Comparison of ENCODE assay signal across 8 mouse cellular contexts in genomic region chr15:100460942-100461341, GRCm38 (mm10). TPM values are rescaled to one million over a fixed set of nuclear protein-coding genes. Genes with fewer than 3 reads are reported as not detected.
DNase-seq lines count a peak whose midpoint lies in the region; ATAC-seq and TF ChIP-seq lines count a peak whose summit lies in the region.
"Had no signal": no experiment of that assay in that cellular context is flagged by ENCODE, and none has a peak within 500 bp of the region (broad histone marks: within the 10 kb centered on the region; RNA-seq: fewer than 3 reads in every experiment).

No protein-coding gene starts in this region.

- no peaks in the 10 kb centered on the region for H3K27me3 ChIP-seq in MEL (ENCODE audit: control insufficient read depth in 1 of 2, insufficient read depth in 2 of 2, low read length in 2 of 2)
- no peaks in the 10 kb centered on the region for H3K27me3 ChIP-seq in hindbrain, embryonic 11.5 days (ENCODE audit: control insufficient read depth, insufficient read depth, low read length)
- peaks cover 11% of the 10 kb centered on the region for H3K27me3 ChIP-seq in limb, embryonic 13.5 days

- DNase-seq in MEL (ENCODE audit: low read depth, low spot score) = peak; percentile 95
- DNase-seq in hindbrain, embryonic 11.5 days (ENCODE audit: low spot score) = peak; percentile 54
- DNase-seq in natural killer cell, adult 2 months (ENCODE audit: low spot score in 2 of 2) = peak; percentile 27 to 31
- no peak for DNase-seq in layer of hippocampus, adult 8-10 months (ENCODE audit: low spot score in 2 of 2)
- no peak for DNase-seq in cerebellum, postnatal 25 days

- no peaks in the 10 kb centered on the region for H3K9me3 ChIP-seq in MEL (replicated peaks; ENCODE audit: insufficient read depth, low read length)
- H3K9me3 ChIP-seq in hindbrain, embryonic 11.5 days (ENCODE audit: control insufficient read depth, low read length) = no peaks in the 10 kb centered on the region
- H3K9me3 ChIP-seq in limb, embryonic 13.5 days = no peaks in the 10 kb centered on the region

- TF ChIP-seq CTCF in MEL (IDR thresholded peaks at IDR 0.05 in 2 of 3, conservative IDR thresholded peaks at IDR 0.05 in 1 of 3; ENCODE audit: control insufficient read depth in 1 of 3, insufficient read depth in 1 of 3, low read depth in 2 of 3, low read length in 3 of 3, poor library complexity in 1 of 3, severe bottlenecking in 1 of 3) = no peak
- no peak for TF ChIP-seq CTCF in bone marrow, adult 2 months (IDR thresholded peaks at IDR 0.05; ENCODE audit: control insufficient read depth, insufficient read depth, low read length)

- TF ChIP-seq EP300 in MEL (IDR thresholded peaks at IDR 0.05; ENCODE audit: low read depth in 1 of 2, low read length in 2 of 2) = no peak

- peaks cover 0 to 2% of the 10 kb centered on the region in 2 experiments; a peak in 1 of 4 replicates for H3K36me3 ChIP-seq in MEL (ENCODE audit: control insufficient read depth in 1 of 2, insufficient read depth in 2 of 2, low read length in 2 of 2)
- no peaks in the 10 kb centered on the region for H3K36me3 ChIP-seq in hindbrain, embryonic 11.5 days (ENCODE audit: control insufficient read depth, insufficient read depth, low read length)
- no peaks in the 10 kb centered on the region for H3K36me3 ChIP-seq in limb, embryonic 13.5 days

- peak; percentile 33; the same call in 1 of the 2 replicates for ATAC-seq in hindbrain, embryonic 11.5 days (ENCODE audit: low FRiP score)
- ATAC-seq in limb, embryonic 13.5 days (ENCODE audit: low FRiP score, low read depth) = no peak

- WGBS in bone marrow, adult 2 months = 7% methylated on average over 12 of the region's 12 CpGs
- 11% methylated on average over 12 of the region's 12 CpGs for WGBS in hindbrain, embryonic 11.5 days
- WGBS in limb, embryonic 13.5 days = 11% methylated on average over 12 of the region's 12 CpGs

- no peak overlapping the region for H3K4me2 ChIP-seq in hindbrain, embryonic 11.5 days (replicated peaks; ENCODE audit: low read depth, low read length)
- H3K4me2 ChIP-seq in limb, embryonic 13.5 days (replicated peaks) = peak overlapping the region; percentile 43

- no peaks in the 10 kb centered on the region for H3K79me2 ChIP-seq in MEL (ENCODE audit: control insufficient read depth, insufficient read depth, low read length, poor library complexity)

- peaks cover 0 to 13% of the 10 kb centered on the region in 2 experiments for H3K4me1 ChIP-seq in MEL (ENCODE audit: control insufficient read depth in 1 of 2, insufficient read depth in 2 of 2, low read length in 2 of 2)
- peaks cover 1% of the 10 kb centered on the region; the same call in 1 of the 2 replicates for H3K4me1 ChIP-seq in bone marrow, adult 2 months (ENCODE audit: control insufficient read depth, insufficient read depth, low read length)
- H3K4me1 ChIP-seq in hindbrain, embryonic 11.5 days (replicated peaks; ENCODE audit: control insufficient read depth, insufficient read depth, low read length) = 0 out of 2 replicates have a peak, but pooled peaks cover 2% of the 10 kb centered on the region
- H3K4me1 ChIP-seq in limb, embryonic 13.5 days = peaks cover 3% of the 10 kb centered on the region; the same call in 1 of the 2 replicates

- peak overlapping the region; percentile 60 for H3K9ac ChIP-seq in MEL (ENCODE audit: control insufficient read depth, low read depth, low read length, poor library complexity, severe bottlenecking)
- no peak overlapping the region for H3K9ac ChIP-seq in hindbrain, embryonic 11.5 days (ENCODE audit: low read depth, low read length)
- H3K9ac ChIP-seq in limb, embryonic 13.5 days = no peak overlapping the region

- TF ChIP-seq RAD21 in MEL (IDR thresholded peaks at IDR 0.05; ENCODE audit: low read depth, low read length) = no peak; the same call in 1 of the 2 replicates

- peak overlapping the region; percentile 58 to 95 for H3K4me3 ChIP-seq in MEL (ENCODE audit: control insufficient read depth in 1 of 2, insufficient read depth in 1 of 2, low read depth in 2 of 2, low read length in 2 of 2)
- peak overlapping the region; percentile 3 for H3K4me3 ChIP-seq in bone marrow, adult 2 months (replicated peaks; ENCODE audit: control insufficient read depth, low read depth, low read length)
- no peak overlapping the region for H3K4me3 ChIP-seq in hindbrain, embryonic 11.5 days (ENCODE audit: low read depth, low read length)
- H3K4me3 ChIP-seq in limb, embryonic 13.5 days = peak overlapping the region; percentile 3; the same call in 1 of the 2 replicates

- peak overlapping the region; percentile 42 for H3K27ac ChIP-seq in MEL (ENCODE audit: control insufficient read depth, low read depth, low read length)
- H3K27ac ChIP-seq in bone marrow, adult 2 months (ENCODE audit: control insufficient read depth, insufficient read depth, low read depth, low read length, poor library complexity) = no peak overlapping the region
- H3K27ac ChIP-seq in hindbrain, embryonic 11.5 days (ENCODE audit: low read depth, low read length) = no peak overlapping the region
- no peak overlapping the region for H3K27ac ChIP-seq in limb, embryonic 13.5 days

- peak in 1 of 2 experiments; percentile 71; a peak in 2 of 4 replicates for TF ChIP-seq POLR2A in MEL (IDR thresholded peaks at IDR 0.05; ENCODE audit: control insufficient read depth in 1 of 2, insufficient read depth in 1 of 2, low read depth in 1 of 2, low read length in 2 of 2, poor library complexity in 1 of 2)
- no peak for TF ChIP-seq POLR2A in bone marrow, adult 2 months (IDR thresholded peaks at IDR 0.05; ENCODE audit: borderline replicate concordance, control insufficient read depth, low read depth, low read length)

TF ChIP-seq in MEL, 35 proteins besides CTCF, POLR2A, EP300 and RAD21 (continues in another document):
- TF ChIP-seq POLR2AphosphoS5 (IDR thresholded peaks at IDR 0.05; ENCODE audit: borderline replicate concordance, low read depth, low read length) (no peak), CHD2 (IDR thresholded peaks at IDR 0.05; ENCODE audit: low read length) (no peak), MYB (IDR thresholded peaks at IDR 0.05; ENCODE audit: low read depth, low read length) (no peak), MAZ (IDR thresholded peaks at IDR 0.05; ENCODE audit: low read depth, low read length) (peak; percentile 30; the same call in 1 of the 2 replicates), POLR2AphosphoS2 (IDR thresholded peaks at IDR 0.05; ENCODE audit: low read length) (peak; percentile 65; the same call in 1 of the 2 replicates), ZNF384 (IDR thresholded peaks at IDR 0.05; ENCODE audit: low read depth, low read length) (no peak), MAFK (IDR thresholded peaks at IDR 0.05; ENCODE audit: borderline replicate concordance, low read depth, low read length) (no peak), JUND (IDR thresholded peaks at IDR 0.05; ENCODE audit: low read depth, low read length) (0 out of 2 replicates have a peak, but pooled peaks have one; percentile 12), TAL1 (IDR thresholded peaks at IDR 0.05; ENCODE audit: low read length) (no peak), ETS1 (IDR thresholded peaks at IDR 0.05; ENCODE audit: low read depth, low read length) (peak; percentile 43; the same call in 1 of the 2 replicates), ZMIZ1 (IDR thresholded peaks at IDR 0.05; ENCODE audit: low read depth, low read length) (0 out of 2 replicates have a peak, but pooled peaks have one; percentile 39), GABPA (IDR thresholded peaks at IDR 0.05; ENCODE audit: low read depth, low read length) (0 out of 2 replicates have a peak, but pooled peaks have one; percentile 5), SIN3A (IDR thresholded peaks at IDR 0.05; ENCODE audit: low read length) (peak; percentile 61; the same call in 1 of the 2 replicates)

RNA-seq across cellular contexts. Expression of gene Letmd1, which starts 7.9 kb away (rescaled TPM):
- 30.1 and 38.8 TPM in 2 replicates for total RNA-seq in MEL (2012; rRNA removed)
- polyA plus RNA-seq in MEL (2012; ENCODE audit: insufficient read depth in 1 of 2, insufficient read length in 2 of 2, low read depth in 1 of 2, low replicate concordance in 2 of 2, missing spikeins in 1 of 2) = 100 to 1,000 TPM in 1 of 2 experiments, 10 to 100 TPM in 1; 64.3 to 277 TPM
- 10.9 and 19.1 TPM in 2 replicates for polyA plus RNA-seq in bone marrow, adult 2 months (2011; ENCODE audit: insufficient read depth, insufficient read length, low replicate concordance, missing spikeins)
- 39.0 and 48.6 TPM in 2 replicates for polyA plus RNA-seq in hindbrain, embryonic 11.5 days (2014; fragmentation: Nextera tagmentation; extraction: Ambion mirVana)
- polyA plus RNA-seq in limb, embryonic 13.5 days (2015; fragmentation: Nextera tagmentation; extraction: Ambion mirVana) = 34.1 and 34.3 TPM in 2 replicates
- total RNA-seq in layer of hippocampus, adult 8-10 months (2022) = 10 to 100 TPM; 57.2 to 67.6 (median 62.7) TPM

RNA-seq across cellular contexts. Expression of gene Csrnp2, which starts 34.3 kb away (rescaled TPM):
- total RNA-seq in MEL (2012; rRNA removed) = 5.3 and 5.8 TPM in 2 replicates
- polyA plus RNA-seq in MEL (2012; ENCODE audit: insufficient read depth in 1 of 2, insufficient read length in 2 of 2, low read depth in 1 of 2, low replicate concordance in 2 of 2, missing spikeins in 1 of 2) = 1 to 10 TPM in 1 of 2 experiments, not detected in 1; 4.2 TPM
- polyA plus RNA-seq in bone marrow, adult 2 months (2011; ENCODE audit: insufficient read depth, insufficient read length, low replicate concordance, missing spikeins) = 0.43 and 3.0 TPM in 2 replicates
- polyA plus RNA-seq in hindbrain, embryonic 11.5 days (2014; fragmentation: Nextera tagmentation; extraction: Ambion mirVana) = 21.8 and 26.1 TPM in 2 replicates
- polyA plus RNA-seq in limb, embryonic 13.5 days (2015; fragmentation: Nextera tagmentation; extraction: Ambion mirVana) = 23.8 and 24.9 TPM in 2 replicates
- 10 to 100 TPM; 22.7 to 26.3 (median 24.6) TPM for total RNA-seq in layer of hippocampus, adult 8-10 months (2022)

RNA-seq across cellular contexts. Expression of gene Slc11a2, which starts 36.1 kb away (rescaled TPM):
- total RNA-seq in MEL (2012; rRNA removed) = 52.7 and 69.0 TPM in 2 replicates
- polyA plus RNA-seq in MEL (2012; ENCODE audit: insufficient read depth in 1 of 2, insufficient read length in 2 of 2, low read depth in 1 of 2, low replicate concordance in 2 of 2, missing spikeins in 1 of 2) = 100 to 1,000 TPM in 1 of 2 experiments, not detected in 1; 112 TPM
- polyA plus RNA-seq in bone marrow, adult 2 months (2011; ENCODE audit: insufficient read depth, insufficient read length, low replicate concordance, missing spikeins) = 27.7 and 30.7 TPM in 2 replicates
- polyA plus RNA-seq in hindbrain, embryonic 11.5 days (2014; fragmentation: Nextera tagmentation; extraction: Ambion mirVana) = 19.1 and 24.1 TPM in 2 replicates
- polyA plus RNA-seq in limb, embryonic 13.5 days (2015; fragmentation: Nextera tagmentation; extraction: Ambion mirVana) = 18.7 and 25.3 TPM in 2 replicates
- 10 to 100 TPM; 54.1 to 68.5 (median 60.4) TPM for total RNA-seq in layer of hippocampus, adult 8-10 months (2022)

RNA-seq across cellular contexts. Expression of gene Gm5475, which starts 39.0 kb away (rescaled TPM):
- total RNA-seq in MEL (2012; rRNA removed) = 0.15 TPM in 1 of 2 replicates, not detected in the other
- polyA plus RNA-seq in MEL (2012; ENCODE audit: insufficient read depth in 1 of 2, insufficient read length in 2 of 2, low read depth in 1 of 2, low replicate concordance in 2 of 2, missing spikeins in 1 of 2) = under 1 TPM in 1 of 2 experiments, not detected in 1; 0.14 TPM
- not detected in 2 replicates for polyA plus RNA-seq in bone marrow, adult 2 months (2011; ENCODE audit: insufficient read depth, insufficient read length, low replicate concordance, missing spikeins)
- polyA plus RNA-seq in hindbrain, embryonic 11.5 days (2014; fragmentation: Nextera tagmentation; extraction: Ambion mirVana) = not detected in 2 replicates
- 0.05 TPM in 1 of 2 replicates, not detected in the other for polyA plus RNA-seq in limb, embryonic 13.5 days (2015; fragmentation: Nextera tagmentation; extraction: Ambion mirVana)
- not detected for total RNA-seq in layer of hippocampus, adult 8-10 months (2022)
- total RNA-seq: heart, postnatal 36 days had no signal

Comparison
In these comparisons a context has a peak if more than half of its experiments do, and no peak if none do; other contexts are left out.
1. DNase-seq: peak in MEL (single experiment), hindbrain, embryonic 11.5 days (single experiment) and natural killer cell, adult 2 months (2 of 2); none in layer of hippocampus, adult 8-10 months (0 of 2) and cerebellum, postnatal 25 days (0 of 2).